Mouse (Mus musculus) forebrain, embryonic 15.5 days (tissue): ENCODE results near the gene Kcnab1. TPM values are rescaled to one million over a fixed set of nuclear protein-coding genes. Genes with fewer than 3 reads are reported as not detected.
A peak's percentile ranks its signal among the peaks of the same experiment; 100 is the strongest.

ENCODE experiments used
- ATAC-seq: fragments of 200-750 bp; cut with Nextera tagmentation; replicated peaks from 2 replicates; pipeline ENCODE4 v1.8.0; 2017; ENCODE audit warnings: mild to moderate bottlenecking, moderate TSS enrichment, moderate library complexity
- H3K27ac ChIP-seq: fragments of 300-500 bp; sonication (generic); replicated peaks from 2 replicates; pipeline ENCODE4 v1.5.1; 2015; ENCODE audit warnings: mild to moderate bottlenecking, inconsistent platforms
- H3K27me3 ChIP-seq: fragments of 300-500 bp; sonication (generic); 2 replicates; pipeline ENCODE4 v1.6.1; 2015; ENCODE audit warnings: inconsistent platforms
- H3K36me3 ChIP-seq: fragments of 300-500 bp; sonication (generic); 2 replicates; pipeline ENCODE4 v1.6.1; 2015; ENCODE audit warnings: mild to moderate bottlenecking, inconsistent platforms
- H3K4me1 ChIP-seq: fragments of 300-500 bp; sonication (generic); 2 replicates; pipeline ENCODE4 v1.6.1; 2015; ENCODE audit warnings: inconsistent platforms
- H3K4me2 ChIP-seq: fragments of 300-500 bp; sonication (generic); replicated peaks from 2 replicates; pipeline ENCODE4 v1.6.1; 2015; ENCODE audit warnings: mild to moderate bottlenecking, inconsistent platforms
- H3K4me3 ChIP-seq: fragments of 300-500 bp; sonication (generic); 2 replicates; pipeline ENCODE4 v1.5.1; 2015; ENCODE audit warnings: mild to moderate bottlenecking, inconsistent platforms
- H3K9ac ChIP-seq: fragments of 300-500 bp; sonication (generic); replicated peaks from 2 replicates; pipeline ENCODE4 v1.6.1; 2015; ENCODE audit warnings: mild to moderate bottlenecking, inconsistent platforms
- H3K9me3 ChIP-seq: fragments of 300-500 bp; sonication (generic); 2 replicates; pipeline ENCODE4 v1.6.1; 2016; ENCODE audit warnings: inconsistent platforms
- WGBS: fragments of 180-500 bp; shearing (Covaris S2); methylation state at CpG from one replicate; pipeline ENCODE4 v1.1.7; 2015; ENCODE audit warnings: mixed read lengths; 5-methylcytosine and 5-hydroxymethylcytosine counted together
- polyA plus RNA-seq: library from polyadenylated mRNA; unstranded; fragments of >200 nt; fragmentation: Nextera tagmentation; extraction: Ambion mirVana; gene quantifications from 2 replicates; pipeline ENCODE4 v1.2.1, GENCODE M21; 2015

Kcnab1 gene
- polyA plus RNA-seq, 1 experiment from 2014 or later, result 6.5 TPM

DNA sequence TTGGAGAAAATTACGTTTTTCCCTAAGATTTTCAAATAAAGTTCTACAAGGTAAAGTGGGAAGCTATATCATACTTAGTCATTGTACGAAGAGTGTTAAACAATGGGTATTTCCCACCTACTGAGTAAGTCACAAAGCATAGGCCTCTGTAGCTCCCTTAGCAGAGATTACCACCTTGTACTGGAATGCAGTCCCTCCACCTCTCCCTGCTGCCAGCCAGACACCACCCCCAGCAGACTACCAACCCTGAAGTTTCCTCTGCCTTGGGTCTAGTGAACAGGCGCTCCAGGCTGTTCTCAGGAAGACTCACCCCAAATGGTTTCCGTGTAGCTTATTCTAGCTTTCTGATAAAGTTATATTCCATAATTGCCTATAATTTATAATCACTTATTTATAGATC is 211.8 kb downstream of the Kcnab1 start:
- no peak overlapping the region for H3K9ac ChIP-seq
- H3K9me3 ChIP-seq, result no peaks in the 10 kb centered on the region
- no peak for ATAC-seq
- no peak overlapping the region for H3K4me3 ChIP-seq
- H3K36me3 ChIP-seq, result no peaks in the 10 kb centered on the region
- no peak overlapping the region for H3K27ac ChIP-seq
- no peaks in the 10 kb centered on the region for H3K27me3 ChIP-seq
- no peak overlapping the region for H3K4me2 ChIP-seq
- H3K4me1 ChIP-seq, result peaks cover 11% of the 10 kb centered on the region
- WGBS, result 82% methylated on average over 4 of the region's 4 CpGs

DNA sequence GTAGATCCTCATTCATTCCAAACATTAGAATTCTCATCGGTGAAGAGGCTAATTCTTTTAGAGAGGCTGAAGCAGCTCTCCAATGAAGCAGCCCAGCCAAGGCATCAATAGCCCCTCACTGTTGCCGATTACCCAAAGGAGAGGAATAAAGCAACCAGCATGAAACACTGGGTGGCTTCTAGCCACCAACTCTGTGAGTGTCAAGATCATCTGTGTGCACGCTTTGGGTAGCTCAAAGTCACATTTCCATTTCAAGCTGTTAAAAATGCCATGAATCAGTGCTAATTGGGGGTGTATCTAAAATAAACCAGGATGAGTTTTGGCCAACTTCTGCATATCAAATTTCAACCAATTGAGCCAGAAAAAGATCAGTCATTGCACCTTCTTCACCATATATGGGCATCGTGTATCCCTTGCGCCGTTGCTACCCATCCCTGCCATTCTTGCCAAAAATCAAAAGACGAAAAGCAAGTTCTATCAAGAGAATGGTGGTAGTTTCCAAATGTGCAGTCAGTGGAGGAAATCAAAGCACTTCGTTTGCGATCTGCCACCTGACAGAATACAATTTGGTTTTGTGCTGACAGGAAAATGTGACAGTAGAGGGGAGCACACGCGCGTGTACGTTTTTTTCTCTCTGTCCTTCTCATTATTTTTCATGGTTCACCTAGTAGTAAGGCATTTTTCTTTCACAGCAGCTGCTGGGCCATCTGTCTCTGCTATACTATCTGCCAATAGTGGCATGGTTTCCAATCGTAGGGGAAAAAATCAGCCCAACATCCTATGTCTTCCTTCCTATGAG is 213.0 kb downstream of the Kcnab1 start:
- no peak overlapping the region for H3K9ac ChIP-seq
- no peaks in the 10 kb centered on the region for H3K27me3 ChIP-seq
- no peaks in the 10 kb centered on the region for H3K36me3 ChIP-seq
- H3K4me2 ChIP-seq, result peak overlapping the region; percentile 20
- H3K4me3 ChIP-seq, result no peak overlapping the region
- peak; percentile 82 for ATAC-seq
- H3K9me3 ChIP-seq, result no peaks in the 10 kb centered on the region
- peaks cover 11% of the 10 kb centered on the region for H3K4me1 ChIP-seq
- peak overlapping the region; percentile 50 for H3K27ac ChIP-seq
- 49% methylated on average over 14 of the region's 14 CpGs for WGBS

DNA sequence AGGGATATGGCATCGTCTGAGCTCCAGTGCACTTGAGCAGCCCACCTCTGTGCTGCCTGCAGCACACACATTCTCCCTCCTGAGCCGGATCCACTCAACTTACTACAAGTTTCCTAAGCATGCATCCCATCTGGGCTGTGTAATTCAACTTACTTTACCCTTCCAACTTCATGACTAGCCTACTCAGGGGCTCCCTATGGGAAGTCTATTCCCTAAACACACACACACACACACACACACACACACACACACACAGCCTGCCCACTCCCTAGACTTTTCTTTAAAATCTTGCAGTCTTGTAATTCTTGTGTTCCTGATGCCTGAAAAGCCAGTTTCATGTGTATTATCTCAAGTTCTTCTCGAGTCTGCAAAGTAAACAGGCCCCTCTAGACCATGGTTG is 216.1 kb downstream of the Kcnab1 start:
- no peak overlapping the region for H3K9ac ChIP-seq
- 66% methylated on average over 3 of the region's 3 CpGs for WGBS
- no peaks in the 10 kb centered on the region for H3K36me3 ChIP-seq
- H3K4me3 ChIP-seq, result no peak overlapping the region
- H3K4me2 ChIP-seq, result no peak overlapping the region
- no peaks in the 10 kb centered on the region for H3K27me3 ChIP-seq
- no peak for ATAC-seq
- H3K27ac ChIP-seq, result no peak overlapping the region
- H3K4me1 ChIP-seq, result peaks cover 11% of the 10 kb centered on the region
- H3K9me3 ChIP-seq, result no peaks in the 10 kb centered on the region

GRCm38 (mm10) chr3:65328814-65329213 is 219.6 kb downstream of the Kcnab1 start:
- Histone ChIP-seq H3K9me3 (no peaks in the 10 kb centered on the region), H3K36me3 (no peaks in the 10 kb centered on the region), H3K27ac (no peak overlapping the region), H3K27me3 (no peaks in the 10 kb centered on the region), H3K9ac (no peak overlapping the region), H3K4me2 (no peak overlapping the region), H3K4me3 (no peak overlapping the region), H3K4me1 (no peaks in the 10 kb centered on the region)
- 54% methylated on average over 4 of the region's 4 CpGs for WGBS
- 0 out of 2 replicates have a peak, but pooled peaks have one; percentile 41 for ATAC-seq

DNA sequence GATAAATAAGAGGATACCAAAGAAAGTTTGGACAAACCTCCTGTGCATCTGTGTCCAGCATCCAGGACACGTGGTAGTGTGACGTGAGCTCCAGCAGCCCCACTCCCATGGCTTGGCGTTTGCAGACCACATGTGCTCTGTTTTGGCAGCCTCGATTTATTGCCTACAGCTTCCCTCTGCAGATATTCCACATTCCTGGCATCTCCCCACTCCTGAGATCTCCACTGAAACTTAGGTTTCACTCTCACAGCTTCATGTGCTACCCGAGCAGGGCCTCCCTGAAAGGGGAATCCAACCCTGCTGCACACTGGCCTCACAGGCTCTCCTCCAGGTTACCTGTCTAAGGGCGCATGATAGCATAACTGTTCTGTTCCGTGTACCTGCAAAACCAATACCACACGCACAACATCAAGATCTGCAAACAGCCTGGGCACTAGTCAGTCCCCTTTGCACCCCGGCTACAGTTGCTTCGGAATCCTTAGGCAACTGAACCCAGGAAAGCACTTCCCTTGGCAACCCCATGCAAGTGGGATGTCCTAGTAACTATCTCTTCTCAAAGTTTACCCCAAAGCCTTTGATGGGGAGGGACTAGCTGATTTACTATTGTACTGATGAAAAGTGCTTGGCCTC is 228.8 kb downstream of the Kcnab1 start:
- Histone ChIP-seq H3K9me3 (no peaks in the 10 kb centered on the region), H3K9ac (no peak overlapping the region), H3K4me3 (no peak overlapping the region), H3K4me1 (no peaks in the 10 kb centered on the region), H3K27ac (no peak overlapping the region), H3K36me3 (no peaks in the 10 kb centered on the region), H3K27me3 (no peaks in the 10 kb centered on the region), H3K4me2 (no peak overlapping the region)
- 87% methylated on average over 10 of the region's 10 CpGs for WGBS
- no peak for ATAC-seq

- no peaks in the 10 kb centered on the region for H3K27me3 ChIP-seq
- H3K4me3 ChIP-seq, result no peak overlapping the region
- H3K9me3 ChIP-seq, result no peaks in the 10 kb centered on the region
- no peaks in the 10 kb centered on the region for H3K4me1 ChIP-seq
- no peak overlapping the region for H3K9ac ChIP-seq
- 78% methylated on average over 5 of the region's 5 CpGs for WGBS
- ATAC-seq, result no peak
- H3K27ac ChIP-seq, result no peak overlapping the region
- no peaks in the 10 kb centered on the region for H3K36me3 ChIP-seq
- no peak overlapping the region for H3K4me2 ChIP-seq
Measured at GRCm38 (mm10) chr3:65340173-65340951, 231.2 kb downstream of the Kcnab1 start.

GRCm38 (mm10) chr3:65346176-65346575 is 237.0 kb downstream of the Kcnab1 start:
- Histone ChIP-seq H3K4me3 (no peak overlapping the region), H3K4me1 (no peaks in the 10 kb centered on the region), H3K27ac (no peak overlapping the region), H3K27me3 (no peaks in the 10 kb centered on the region), H3K9me3 (no peaks in the 10 kb centered on the region), H3K9ac (no peak overlapping the region), H3K4me2 (no peak overlapping the region), H3K36me3 (no peaks in the 10 kb centered on the region)
- WGBS, result 97% methylated on average over 1 of the region's 1 CpGs
- ATAC-seq, result no peak

GRCm38 (mm10) chr3:65352278-65353127 is 243.3 kb downstream of the Kcnab1 start:
- no peak overlapping the region for H3K4me3 ChIP-seq
- H3K36me3 ChIP-seq, result no peaks in the 10 kb centered on the region
- no peaks in the 10 kb centered on the region for H3K27me3 ChIP-seq
- WGBS, result 44% methylated on average over 4 of the region's 4 CpGs
- ATAC-seq, result peak; percentile 55
- H3K4me1 ChIP-seq, result no peaks in the 10 kb centered on the region
- no peaks in the 10 kb centered on the region for H3K9me3 ChIP-seq
- H3K27ac ChIP-seq, result no peak overlapping the region
- H3K9ac ChIP-seq, result no peak overlapping the region
- H3K4me2 ChIP-seq, result no peak overlapping the region

GRCm38 (mm10) chr3:65353263-65354037 is 244.3 kb downstream of the Kcnab1 start:
- no peaks in the 10 kb centered on the region for H3K9me3 ChIP-seq
- no peak overlapping the region for H3K27ac ChIP-seq
- H3K4me3 ChIP-seq, result no peak overlapping the region
- H3K27me3 ChIP-seq, result no peaks in the 10 kb centered on the region
- no peaks in the 10 kb centered on the region for H3K36me3 ChIP-seq
- ATAC-seq, result no peak
- H3K9ac ChIP-seq, result no peak overlapping the region
- H3K4me2 ChIP-seq, result no peak overlapping the region
- 79% methylated on average over 10 of the region's 10 CpGs for WGBS
- H3K4me1 ChIP-seq, result no peaks in the 10 kb centered on the region

GRCm38 (mm10) chr3:65355479-65355878 is 246.3 kb downstream of the Kcnab1 start:
- Histone ChIP-seq H3K9ac (no peak overlapping the region), H3K27me3 (no peaks in the 10 kb centered on the region), H3K4me2 (no peak overlapping the region), H3K4me1 (no peaks in the 10 kb centered on the region), H3K27ac (no peak overlapping the region), H3K9me3 (no peaks in the 10 kb centered on the region), H3K36me3 (no peaks in the 10 kb centered on the region), H3K4me3 (no peak overlapping the region)
- WGBS, result 72% methylated on average over 6 of the region's 6 CpGs
- ATAC-seq, result no peak

GRCm38 (mm10) chr3:65358275-65358674 is 249.1 kb downstream of the Kcnab1 start:
- Histone ChIP-seq H3K36me3 (no peaks in the 10 kb centered on the region), H3K4me3 (no peak overlapping the region), H3K4me1 (no peaks in the 10 kb centered on the region), H3K27ac (no peak overlapping the region), H3K27me3 (no peaks in the 10 kb centered on the region), H3K9me3 (no peaks in the 10 kb centered on the region), H3K9ac (no peak overlapping the region), H3K4me2 (no peak overlapping the region)
- ATAC-seq, result no peak
- WGBS, result 35% methylated on average over 2 of the region's 2 CpGs
